Mouse (Mus musculus) urinary bladder, adult 18-20 months (tissue): ENCODE measurements around the gene Cnot1.
"Not testable (repeated sequence)": the region's sequence is repeated elsewhere in the genome, so short reads cannot be mapped to it uniquely, and the experiment has no call there.

Source experiments
- DNase-seq, 2 experiments: peaks; one replicate each; pipeline ENCODE4 v3.0.0; 2022; ENCODE audit warnings: low spot score in 2 of 2, mixed read lengths in 2 of 2

The Cnot1 gene

GRCm38 (mm10) chr8:95817597-95817996, 10.3 kb upstream of the Cnot1 start:
- no peak for DNase-seq

DNA sequence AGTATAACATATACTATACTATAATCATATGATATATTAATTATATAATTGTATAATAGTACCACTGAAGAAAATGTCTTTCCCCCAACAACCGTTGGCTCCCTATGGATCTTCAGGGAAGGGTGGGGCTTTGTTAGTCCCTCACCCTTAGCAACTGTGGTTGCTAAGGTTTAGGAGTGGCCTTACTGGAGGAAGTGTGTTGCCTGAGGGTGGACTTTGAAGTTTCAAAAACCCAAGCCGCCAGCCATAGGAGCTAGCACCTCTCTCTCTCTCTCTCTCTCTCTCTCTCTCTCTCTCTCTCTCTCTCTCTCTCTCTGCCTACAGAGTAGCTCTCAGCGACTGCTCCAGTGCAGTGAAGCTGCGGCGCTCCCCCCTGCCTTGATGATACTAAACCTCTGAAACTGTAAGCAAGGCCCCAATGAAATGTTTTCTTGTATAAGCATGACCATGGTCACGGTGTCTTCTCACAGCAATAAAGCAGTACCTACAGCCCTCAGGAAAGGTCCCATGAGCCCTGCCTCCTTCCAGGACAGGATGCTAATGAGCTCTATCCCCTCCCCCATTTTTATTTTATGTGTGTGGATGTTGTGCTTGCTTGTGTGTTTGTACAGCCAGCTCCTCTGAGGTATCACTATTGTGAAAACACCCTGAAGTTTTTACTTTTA, 8.9 kb upstream of the Cnot1 start:
- no peak for DNase-seq

- DNase-seq, result no peak
Observed at GRCm38 (mm10) chr8:95810184-95810591, 2.9 kb upstream of the Cnot1 start.

DNA sequence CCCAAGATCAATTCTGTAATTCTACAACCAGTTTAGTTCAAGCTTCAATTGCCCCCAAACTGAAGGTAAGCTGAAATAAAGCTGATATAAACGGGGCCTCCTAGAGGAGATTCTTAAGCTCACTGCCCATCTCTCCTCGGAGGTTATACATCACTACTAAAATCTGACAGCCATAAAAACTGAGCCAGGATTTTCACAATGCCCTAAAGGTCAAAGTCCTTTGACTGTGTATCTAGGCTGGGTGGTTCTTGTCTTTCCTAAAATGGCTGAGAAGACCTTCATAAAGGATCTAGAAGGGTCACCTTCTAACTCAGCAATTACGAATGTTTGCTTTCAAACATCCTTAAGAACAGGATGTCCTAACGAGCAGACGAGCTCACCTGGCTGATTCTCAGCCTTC, 1.9 kb upstream of the Cnot1 start:
- DNase-seq, result no peak

DNA sequence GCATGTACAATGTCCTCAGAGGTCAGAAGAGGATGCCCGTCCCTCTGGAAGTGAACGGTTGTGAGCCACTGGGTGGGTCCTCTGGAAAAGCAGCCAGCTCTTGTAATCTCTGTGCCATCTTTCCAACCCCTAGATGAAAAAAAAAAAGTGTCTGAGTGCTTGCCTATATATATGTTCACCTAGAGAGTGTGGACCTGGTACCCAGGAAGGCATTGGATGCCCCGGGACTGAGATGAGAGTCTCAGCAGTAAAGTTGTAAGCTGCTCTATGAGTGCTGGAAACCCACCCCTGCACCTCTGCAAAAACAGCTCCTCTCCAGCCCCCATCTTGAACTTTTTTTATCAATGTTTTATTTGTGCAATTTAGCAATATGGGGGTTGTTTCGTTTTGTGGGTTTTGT, 1.4 kb upstream of the Cnot1 start:
- no peak for DNase-seq

GRCm38 (mm10) chr8:95807861-95808260, 597 bp upstream of the Cnot1 start:
- peak; percentile 75 to 88 for DNase-seq

DNA sequence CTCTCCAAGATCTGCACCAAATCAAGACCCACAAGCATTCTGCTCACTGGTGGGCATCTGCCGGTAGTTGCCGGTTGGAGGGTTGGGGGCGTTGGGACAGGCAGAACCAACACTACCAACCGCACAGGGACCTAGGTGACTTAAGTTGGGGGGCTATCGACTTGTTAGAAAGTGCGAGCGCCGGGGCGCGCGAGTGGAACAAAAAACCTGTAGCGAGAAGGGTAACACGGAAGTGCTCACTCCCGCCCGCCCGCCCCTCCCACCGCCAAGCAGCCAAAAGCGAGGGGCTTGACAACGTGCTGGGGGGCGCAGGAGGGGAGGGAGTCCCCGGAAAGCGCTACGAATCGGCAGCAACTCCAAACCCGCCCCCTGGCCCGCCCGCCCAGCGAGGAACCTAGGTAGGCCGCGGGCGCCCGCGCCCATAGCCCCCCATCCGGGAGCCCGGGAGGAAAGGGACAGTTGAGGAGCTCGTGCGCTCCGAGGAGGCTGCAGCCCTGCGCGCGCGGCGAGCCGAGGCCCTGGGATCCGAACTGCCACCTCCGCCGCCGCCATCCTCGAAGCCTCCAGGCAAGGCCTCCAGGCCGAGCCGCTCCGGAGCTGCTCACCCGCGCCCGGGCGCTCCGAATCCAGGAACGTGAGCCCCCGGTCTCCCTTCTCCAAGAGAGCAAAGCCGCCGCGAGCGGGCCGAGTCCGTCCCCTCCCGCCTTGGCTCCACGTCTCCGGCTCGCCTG, 638 bp downstream of the Cnot1 start:
- peak; percentile 2 to 21 for DNase-seq

DNA sequence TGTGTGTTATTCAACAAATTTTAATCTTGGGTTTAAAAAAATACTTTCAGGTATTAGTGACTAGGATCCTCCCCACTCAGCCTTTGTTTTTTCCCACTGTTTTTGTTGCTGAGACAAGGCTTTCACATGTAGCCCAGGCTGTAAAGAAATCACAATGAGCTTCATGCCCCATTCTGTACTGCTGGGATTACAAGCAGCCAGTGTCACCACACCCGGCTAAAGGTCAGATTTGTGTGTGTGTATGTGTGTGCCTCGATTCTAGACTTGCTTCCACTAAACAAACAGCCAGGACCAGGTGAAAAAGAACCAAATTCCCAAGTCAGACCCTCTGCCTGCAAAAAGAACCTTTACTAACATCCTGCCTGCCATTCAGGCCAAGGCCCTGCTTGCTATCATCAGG, 1.8 kb downstream of the Cnot1 start:
- DNase-seq, result no peak

GRCm38 (mm10) chr8:95802231-95802630, 5.0 kb downstream of the Cnot1 start:
- no peak for DNase-seq

DNA sequence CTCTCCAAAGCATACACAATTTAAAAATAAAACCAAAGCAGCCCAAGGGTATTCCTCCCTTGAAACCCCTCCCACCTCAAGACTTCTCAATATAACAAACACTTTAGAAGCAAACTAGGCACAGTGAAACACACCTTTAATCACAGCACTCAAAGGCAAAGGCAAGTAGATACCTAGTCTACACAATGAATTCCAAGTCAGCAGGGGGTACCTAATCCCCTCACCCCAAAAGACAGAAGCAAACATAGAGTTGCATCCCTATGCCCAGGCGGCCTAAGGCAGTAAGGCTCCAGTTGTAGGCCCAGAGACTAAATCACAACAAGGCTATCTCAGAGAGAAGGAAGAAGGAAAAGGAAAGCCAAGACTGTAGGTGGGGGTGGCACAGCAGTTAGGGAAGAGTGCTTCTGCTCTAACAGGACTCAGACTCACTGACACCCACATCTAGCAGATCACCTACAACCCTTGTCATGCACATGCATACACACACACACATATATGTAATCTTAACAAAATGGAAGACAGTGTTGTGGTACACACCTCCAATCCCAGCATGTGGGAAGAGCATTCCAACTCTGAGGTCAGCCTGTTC, 5.7 kb downstream of the Cnot1 start:
- no peak for DNase-seq

DNA sequence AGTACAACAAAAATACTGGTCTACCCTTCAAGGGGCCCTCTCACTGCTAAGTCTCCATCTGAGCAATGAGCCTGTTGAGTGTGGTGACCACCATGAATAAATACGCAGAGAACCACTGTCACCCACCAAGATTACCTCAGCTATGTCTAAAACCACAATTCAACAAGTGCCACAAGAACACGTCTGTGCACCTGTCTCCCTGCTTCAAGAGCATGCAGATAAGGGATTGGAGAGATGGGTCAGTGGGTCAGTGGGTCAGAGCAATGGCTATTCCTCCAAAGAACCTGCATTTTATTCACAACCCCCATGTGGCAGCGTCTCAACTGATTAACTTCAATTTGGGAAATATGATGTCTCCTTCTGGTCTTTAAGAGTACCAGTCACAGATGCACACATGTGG, 6.9 kb downstream of the Cnot1 start:
- DNase-seq, result no peak

DNA sequence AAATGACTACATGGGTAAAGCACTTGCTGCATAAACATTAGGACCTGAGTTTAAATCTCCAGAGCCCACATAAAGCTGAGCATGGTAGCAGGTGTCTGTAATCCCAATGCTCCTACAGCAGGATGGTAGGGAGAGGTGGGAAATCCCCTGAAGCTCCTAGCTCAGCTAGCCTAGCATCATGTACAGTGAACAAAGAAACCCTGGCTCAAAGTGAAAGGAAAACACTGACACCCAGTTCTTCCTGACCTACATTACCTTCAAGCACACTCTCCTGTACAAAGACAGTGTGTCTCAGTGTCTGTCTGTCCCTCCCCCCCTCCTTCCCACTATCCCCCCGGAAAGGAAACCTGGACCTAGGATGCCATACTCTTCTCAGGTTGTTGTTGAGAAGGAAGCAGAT, 7.4 kb downstream of the Cnot1 start:
- DNase-seq, result no peak

GRCm38 (mm10) chr8:95799117-95799516, 8.1 kb downstream of the Cnot1 start:
- DNase-seq, result no peak

DNA sequence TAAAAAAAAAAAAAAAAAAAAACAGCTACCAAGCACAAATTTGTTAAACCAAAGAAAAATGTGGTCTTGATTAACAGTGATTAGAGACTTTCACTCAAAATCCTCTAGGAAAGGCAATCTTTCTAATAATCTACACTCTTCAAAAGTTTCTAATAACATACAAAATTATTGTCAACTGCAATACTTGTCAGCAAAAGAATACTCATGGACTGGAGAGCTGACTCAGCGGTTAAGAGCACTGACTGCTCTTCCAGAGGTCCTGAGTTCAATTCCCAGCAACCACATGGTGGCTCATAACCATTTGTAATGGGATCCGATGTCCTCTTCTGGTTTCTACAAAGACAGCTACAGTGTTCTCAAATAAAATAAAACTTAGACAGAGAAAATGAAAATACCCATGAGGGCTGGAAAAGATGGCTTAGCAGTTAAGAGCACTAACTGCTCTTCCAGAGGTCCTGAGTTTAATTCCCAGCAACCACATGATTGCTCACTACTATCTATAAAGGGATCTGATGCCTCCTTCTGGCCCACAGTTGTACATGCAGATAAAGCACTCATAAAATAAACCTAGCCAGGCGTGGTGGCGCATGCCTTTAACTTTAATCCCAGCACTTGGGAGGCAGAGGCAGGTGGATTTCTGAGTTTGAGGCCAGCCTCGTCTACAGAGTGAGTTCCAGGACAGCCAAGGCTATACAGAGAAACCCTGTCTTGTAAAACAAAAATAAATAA, 11.8 kb downstream of the Cnot1 start:
- not testable (repeated sequence) for DNase-seq

DNA sequence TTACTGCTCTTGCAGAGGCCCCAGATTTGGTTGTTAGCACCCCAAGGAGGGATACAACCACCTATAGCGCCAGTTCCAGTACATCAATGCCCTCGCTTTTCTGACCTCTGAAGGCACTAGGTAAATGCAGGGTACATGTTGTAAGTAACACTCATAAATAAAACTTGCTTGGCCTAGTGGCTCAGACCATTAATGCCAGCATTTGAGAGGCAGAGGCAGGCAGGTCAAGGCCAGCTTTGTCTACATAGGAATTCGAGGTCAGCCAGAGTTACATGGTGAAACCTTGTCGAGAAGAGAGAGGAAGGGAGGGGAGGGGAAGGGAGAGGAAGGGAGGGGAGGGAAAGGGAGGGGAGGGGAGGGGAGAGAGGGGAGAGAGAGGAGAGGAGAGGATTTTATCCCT, 21.7 kb downstream of the Cnot1 start:
- no peak for DNase-seq

DNA sequence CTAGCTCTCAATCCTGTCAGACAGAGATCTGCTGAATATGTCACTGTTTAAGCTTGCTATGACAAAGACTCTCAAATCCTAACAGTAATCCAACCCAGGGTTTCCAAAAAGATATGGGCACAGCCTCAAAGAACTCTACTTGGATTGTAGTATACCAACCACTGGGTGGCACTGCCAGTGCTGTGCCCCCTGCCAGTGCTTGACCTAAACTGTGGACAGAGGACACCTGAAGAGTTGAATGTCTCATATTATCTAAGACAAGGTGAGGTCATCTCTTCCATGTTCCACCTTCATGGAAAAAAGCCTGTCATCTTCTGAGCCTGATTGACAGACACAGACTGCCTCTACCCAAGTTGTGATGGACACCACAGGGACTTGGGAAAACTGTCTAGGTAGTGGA, 24.6 kb downstream of the Cnot1 start:
- no peak for DNase-seq

- DNase-seq, result no peak
Observed at GRCm38 (mm10) chr8:95781775-95782174, 25.5 kb downstream of the Cnot1 start.

DNA sequence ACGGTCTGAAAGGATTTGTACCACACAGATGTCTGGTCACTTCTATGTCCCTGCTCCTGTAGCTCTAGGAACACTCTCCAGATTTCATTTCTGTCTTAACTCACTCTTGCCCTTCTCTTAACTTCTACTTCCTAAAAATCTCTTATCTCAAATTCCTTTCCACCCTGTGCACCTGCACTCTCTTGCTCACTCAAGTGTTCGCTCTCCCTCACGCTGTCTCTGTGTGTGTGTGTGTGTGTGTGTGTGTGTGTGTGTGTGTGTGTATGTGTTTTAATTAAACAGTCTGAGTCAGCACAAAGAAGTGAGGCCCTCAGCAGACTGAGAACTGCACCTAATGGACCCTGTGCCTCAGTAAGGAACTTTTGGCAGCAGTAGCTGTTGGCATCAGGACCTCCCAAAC, 26.2 kb downstream of the Cnot1 start:
- no peak for DNase-seq

GRCm38 (mm10) chr8:95764133-95764532, 43.1 kb downstream of the Cnot1 start:
- no peak for DNase-seq

GRCm38 (mm10) chr8:95760323-95760722, 46.9 kb downstream of the Cnot1 start:
- DNase-seq, result no peak

DNA sequence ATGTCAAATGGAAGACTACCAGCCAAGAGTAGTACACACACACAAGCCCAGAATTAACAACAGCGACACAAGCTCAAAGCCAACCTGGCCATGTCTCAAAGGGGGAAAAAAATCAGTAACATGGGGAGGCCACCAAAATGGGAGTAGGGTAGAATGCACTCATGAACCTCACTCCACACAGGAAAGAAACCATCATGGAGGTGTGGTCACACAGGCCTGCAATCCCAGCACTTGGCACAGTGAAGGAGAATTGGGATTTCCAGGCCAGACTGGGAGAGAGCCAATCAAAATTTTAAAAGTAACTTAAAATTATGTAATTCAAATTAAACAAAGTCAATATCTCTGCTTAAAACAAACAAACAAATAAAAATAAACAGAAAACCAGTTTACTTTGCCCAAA, 55.3 kb downstream of the Cnot1 start:
- no peak for DNase-seq

DNA sequence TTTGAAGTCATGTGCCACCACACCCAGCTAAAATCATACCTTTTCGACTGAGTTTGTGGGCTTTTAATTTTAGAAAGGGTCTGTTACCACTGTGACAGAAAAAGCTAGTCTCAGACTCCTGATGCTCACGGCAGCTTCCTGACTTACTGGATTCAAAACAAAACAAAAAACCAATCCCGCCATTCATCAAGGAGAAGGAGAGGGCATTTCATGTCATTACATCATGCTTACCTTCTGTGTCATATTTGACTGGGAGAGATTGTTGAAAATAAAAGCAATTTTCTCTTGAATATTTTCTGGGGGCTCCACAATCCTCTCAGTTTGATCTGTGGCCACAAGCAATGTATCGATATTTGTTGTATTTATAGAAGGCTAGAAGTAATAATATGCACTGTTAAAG, 59.2 kb downstream of the Cnot1 start:
- DNase-seq, result no peak

DNA sequence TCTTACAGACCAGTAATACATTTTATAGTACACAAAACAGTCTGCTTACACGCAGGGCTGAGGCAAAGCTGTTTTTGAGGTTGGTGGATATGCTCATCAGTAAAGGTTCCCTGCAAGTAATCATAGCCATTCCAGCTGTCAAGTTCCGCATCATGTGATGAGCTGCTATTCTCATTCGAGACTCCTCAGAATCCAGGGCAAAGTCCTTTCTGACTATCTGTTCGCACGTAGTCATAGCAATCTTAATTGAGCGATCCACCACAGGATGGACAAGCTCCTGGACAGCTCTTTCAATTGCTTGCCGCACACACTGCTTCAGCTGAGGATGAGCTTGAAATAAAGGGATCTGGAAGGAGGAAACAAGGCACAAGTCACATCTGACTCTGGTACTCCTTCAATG, 65.5 kb downstream of the Cnot1 start:
- no peak for DNase-seq
